Mouse (Mus musculus): Measurements from ENCODE around the gene Myadm. TPM values are rescaled to one million over a fixed set of nuclear protein-coding genes. Genes with fewer than 3 reads are reported as not detected.

The Myadm gene
- polyA plus RNA-seq (2012; ENCODE audit: insufficient read depth, insufficient read length, missing spikeins), result 256 and 280 TPM in 2 replicates

GRCm38 (mm10) chr7:3288976-3289970 is at the start of gene Myadm, which contains the start of gene Prkcg:
TSS of gene Myadm (plus strand) at chr7:3289080.
TSS of gene Prkcg (plus strand) at chr7:3289179.
- no peak for TF ChIP-seq POLR2A (IDR thresholded peaks at IDR 0.05; ENCODE audit: borderline replicate concordance, low read depth, low read length)
- no peak for TF ChIP-seq CTCF (IDR thresholded peaks at IDR 0.05; ENCODE audit: low read depth, low read length)
- H3K4me3 ChIP-seq (ENCODE audit: insufficient read depth, low read length), result peak within 1 kb of the TSS; percentile 58
- H3K27ac ChIP-seq (ENCODE audit: insufficient read depth, low read depth, low read length), result peak within 1 kb of the TSS; percentile 17
- peaks cover 40% of the 10 kb centered on the region for H3K4me1 ChIP-seq (ENCODE audit: control insufficient read depth, insufficient read depth, low read length)

GRCm38 (mm10) chr7:3239193-3239592 is 49.7 kb upstream of the Myadm start:
- TF ChIP-seq CTCF (IDR thresholded peaks at IDR 0.05; ENCODE audit: low read depth, low read length), result no peak
- TF ChIP-seq POLR2A (IDR thresholded peaks at IDR 0.05; ENCODE audit: borderline replicate concordance, low read depth, low read length), result no peak
- H3K4me3 ChIP-seq (ENCODE audit: insufficient read depth, low read length), result no peak overlapping the region
- no peak overlapping the region for H3K27ac ChIP-seq (ENCODE audit: insufficient read depth, low read depth, low read length)
- H3K4me1 ChIP-seq (ENCODE audit: control insufficient read depth, insufficient read depth, low read length), result no peaks in the 10 kb centered on the region

DNA sequence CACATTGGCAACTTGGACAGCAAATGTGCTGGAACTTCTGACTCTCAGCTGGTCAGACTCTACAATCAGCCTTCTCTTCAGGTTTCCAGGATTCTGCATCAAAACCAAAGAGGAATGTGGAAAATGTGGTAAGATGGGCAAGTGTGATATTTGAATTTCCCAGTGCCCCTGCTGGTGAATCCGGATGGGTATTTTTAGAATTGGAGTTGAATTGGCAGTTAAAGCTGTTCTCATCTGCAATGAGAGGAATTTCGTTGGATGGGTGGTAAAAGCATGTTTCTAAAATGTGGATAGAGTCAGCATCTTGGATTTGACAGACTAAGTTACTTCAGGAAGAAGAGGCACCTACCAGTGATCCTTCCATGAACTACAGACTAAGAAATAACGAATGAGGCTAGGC is 28.2 kb upstream of the Myadm start:
- Histone ChIP-seq H3K4me3 (ENCODE audit: insufficient read depth, low read length) (no peak overlapping the region), H3K4me1 (ENCODE audit: control insufficient read depth, insufficient read depth, low read length) (no peaks in the 10 kb centered on the region), H3K27ac (ENCODE audit: insufficient read depth, low read depth, low read length) (no peak overlapping the region)
- TF ChIP-seq CTCF (IDR thresholded peaks at IDR 0.05; ENCODE audit: low read depth, low read length), result no peak
- TF ChIP-seq POLR2A (IDR thresholded peaks at IDR 0.05; ENCODE audit: borderline replicate concordance, low read depth, low read length), result no peak

GRCm38 (mm10) chr7:3261446-3261845 is 27.4 kb upstream of the Myadm start:
- Histone ChIP-seq H3K4me3 (ENCODE audit: insufficient read depth, low read length) (no peak overlapping the region), H3K27ac (ENCODE audit: insufficient read depth, low read depth, low read length) (no peak overlapping the region), H3K4me1 (ENCODE audit: control insufficient read depth, insufficient read depth, low read length) (no peaks in the 10 kb centered on the region)
- TF ChIP-seq POLR2A (IDR thresholded peaks at IDR 0.05; ENCODE audit: borderline replicate concordance, low read depth, low read length) (no peak), CTCF (IDR thresholded peaks at IDR 0.05; ENCODE audit: low read depth, low read length) (no peak)

GRCm38 (mm10) chr7:3262789-3263188 is 26.1 kb upstream of the Myadm start:
- H3K4me1 ChIP-seq (ENCODE audit: control insufficient read depth, insufficient read depth, low read length), result peaks cover 4% of the 10 kb centered on the region
- TF ChIP-seq POLR2A (IDR thresholded peaks at IDR 0.05; ENCODE audit: borderline replicate concordance, low read depth, low read length), result no peak
- peak; percentile 82 for TF ChIP-seq CTCF (IDR thresholded peaks at IDR 0.05; ENCODE audit: low read depth, low read length)
- no peak overlapping the region for H3K4me3 ChIP-seq (ENCODE audit: insufficient read depth, low read length)
- H3K27ac ChIP-seq (ENCODE audit: insufficient read depth, low read depth, low read length), result no peak overlapping the region

- Histone ChIP-seq H3K27ac (ENCODE audit: insufficient read depth, low read depth, low read length) (no peak overlapping the region), H3K4me3 (ENCODE audit: insufficient read depth, low read length) (no peak overlapping the region), H3K4me1 (ENCODE audit: control insufficient read depth, insufficient read depth, low read length) (peaks cover 13% of the 10 kb centered on the region)
- TF ChIP-seq POLR2A (IDR thresholded peaks at IDR 0.05; ENCODE audit: borderline replicate concordance, low read depth, low read length) (no peak), CTCF (IDR thresholded peaks at IDR 0.05; ENCODE audit: low read depth, low read length) (no peak)
Measured at GRCm38 (mm10) chr7:3264390-3265022, 24.4 kb upstream of the Myadm start.

GRCm38 (mm10) chr7:3265311-3265710 is 23.6 kb upstream of the Myadm start:
- H3K4me1 ChIP-seq (ENCODE audit: control insufficient read depth, insufficient read depth, low read length), result peaks cover 13% of the 10 kb centered on the region
- H3K27ac ChIP-seq (ENCODE audit: insufficient read depth, low read depth, low read length), result no peak overlapping the region
- TF ChIP-seq CTCF (IDR thresholded peaks at IDR 0.05; ENCODE audit: low read depth, low read length) (no peak), POLR2A (IDR thresholded peaks at IDR 0.05; ENCODE audit: borderline replicate concordance, low read depth, low read length) (no peak)
- H3K4me3 ChIP-seq (ENCODE audit: insufficient read depth, low read length), result no peak overlapping the region

- peaks cover 13% of the 10 kb centered on the region for H3K4me1 ChIP-seq (ENCODE audit: control insufficient read depth, insufficient read depth, low read length)
- no peak overlapping the region for H3K4me3 ChIP-seq (ENCODE audit: insufficient read depth, low read length)
- TF ChIP-seq CTCF (IDR thresholded peaks at IDR 0.05; ENCODE audit: low read depth, low read length) (no peak), POLR2A (IDR thresholded peaks at IDR 0.05; ENCODE audit: borderline replicate concordance, low read depth, low read length) (no peak)
- H3K27ac ChIP-seq (ENCODE audit: insufficient read depth, low read depth, low read length), result no peak overlapping the region
Measured at GRCm38 (mm10) chr7:3267261-3267660, 21.6 kb upstream of the Myadm start.

GRCm38 (mm10) chr7:3267888-3268287 is 21.0 kb upstream of the Myadm start:
- H3K4me3 ChIP-seq (ENCODE audit: insufficient read depth, low read length), result no peak overlapping the region
- H3K4me1 ChIP-seq (ENCODE audit: control insufficient read depth, insufficient read depth, low read length), result peaks cover 13% of the 10 kb centered on the region
- H3K27ac ChIP-seq (ENCODE audit: insufficient read depth, low read depth, low read length), result no peak overlapping the region
- no peak for TF ChIP-seq CTCF (IDR thresholded peaks at IDR 0.05; ENCODE audit: low read depth, low read length)
- TF ChIP-seq POLR2A (IDR thresholded peaks at IDR 0.05; ENCODE audit: borderline replicate concordance, low read depth, low read length), result no peak

- Histone ChIP-seq H3K4me1 (ENCODE audit: control insufficient read depth, insufficient read depth, low read length) (peaks cover 13% of the 10 kb centered on the region), H3K27ac (ENCODE audit: insufficient read depth, low read depth, low read length) (no peak overlapping the region), H3K4me3 (ENCODE audit: insufficient read depth, low read length) (no peak overlapping the region)
- TF ChIP-seq POLR2A (IDR thresholded peaks at IDR 0.05; ENCODE audit: borderline replicate concordance, low read depth, low read length) (no peak), CTCF (IDR thresholded peaks at IDR 0.05; ENCODE audit: low read depth, low read length) (no peak)
Measured at GRCm38 (mm10) chr7:3268291-3268690, 20.6 kb upstream of the Myadm start.
